Comparison of ENCODE assay signal across 36 mouse cellular contexts in the genomic region with DNA sequence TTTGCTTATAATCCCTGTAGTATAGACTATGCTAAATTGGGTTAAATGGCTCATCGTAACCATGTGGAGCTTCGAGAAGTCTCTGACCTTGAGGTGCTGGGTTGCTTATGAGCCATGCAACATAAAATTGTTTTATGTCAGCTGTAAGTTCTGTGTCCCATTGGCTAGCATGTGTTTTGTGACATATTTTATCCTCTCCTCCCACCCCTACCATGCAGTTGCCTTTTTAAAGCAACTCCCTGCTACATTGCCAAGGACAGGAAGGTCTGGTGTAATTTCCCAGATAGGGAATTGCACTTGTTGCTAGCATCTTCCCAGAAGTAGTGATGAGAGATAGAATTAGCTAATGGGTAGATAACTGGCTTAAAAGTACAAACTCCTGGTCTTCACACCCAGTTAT. TPM values are rescaled to one million over a fixed set of nuclear protein-coding genes. Genes with fewer than 3 reads are reported as not detected.
"Had no signal": no experiment of that assay in that cellular context is flagged by ENCODE, and none has a peak within 500 bp of the region (broad histone marks: within the 10 kb centered on the region; RNA-seq: fewer than 3 reads in every experiment).

No protein-coding gene starts in this region.

- H3K36me3 ChIP-seq: heart, embryonic 15.5 days; hindbrain, embryonic 13.5 days; hindbrain, embryonic 15.5 days had no signal

- H3K4me2 ChIP-seq: heart, embryonic 11.5 days; heart, embryonic 12.5 days; heart, embryonic 13.5 days; heart, embryonic 15.5 days; hindbrain, embryonic 12.5 days; hindbrain, embryonic 13.5 days; hindbrain, embryonic 14.5 days; hindbrain, embryonic 15.5 days; intestine, embryonic 15.5 days; kidney, embryonic 15.5 days had no signal

- ATAC-seq: hindbrain, embryonic 16.5 days; hindbrain, postnatal 0 days; inflammation-experienced regulatory T-cells, adult 6 months; intestine, embryonic 15.5 days; intestine, embryonic 16.5 days; intestine, postnatal 0 days had no signal

- H3K27me3 ChIP-seq: heart, embryonic 12.5 days; heart, embryonic 13.5 days; heart, embryonic 15.5 days; hindbrain, embryonic 12.5 days; hindbrain, embryonic 13.5 days; hindbrain, embryonic 15.5 days; intestine, embryonic 15.5 days; kidney, embryonic 15.5 days had no signal

- H3K9me3 ChIP-seq: heart, embryonic 10.5 days; heart, embryonic 12.5 days; heart, embryonic 13.5 days; heart, embryonic 15.5 days; hindbrain, embryonic 10.5 days; hindbrain, embryonic 12.5 days; hindbrain, embryonic 13.5 days; hindbrain, embryonic 15.5 days; intestine, embryonic 15.5 days; kidney, embryonic 15.5 days had no signal

- H3K27ac ChIP-seq: heart, embryonic 10.5 days; heart, embryonic 13.5 days; heart, embryonic 15.5 days; hindbrain, embryonic 10.5 days; hindbrain, embryonic 12.5 days; hindbrain, embryonic 13.5 days; hindbrain, embryonic 14.5 days; hindbrain, embryonic 15.5 days; hindbrain, postnatal 0 days; intestine, embryonic 15.5 days; kidney, embryonic 15.5 days; kidney, postnatal 0 days had no signal

- H3K9ac ChIP-seq: heart, embryonic 12.5 days; heart, embryonic 13.5 days; heart, embryonic 15.5 days; hindbrain, embryonic 12.5 days; hindbrain, embryonic 13.5 days; hindbrain, embryonic 14.5 days; hindbrain, embryonic 15.5 days; intestine, embryonic 15.5 days; kidney, embryonic 15.5 days had no signal

- DNase-seq: heart, postnatal 10 days; heart, postnatal 14 days; heart, postnatal 36 days; heart, postnatal 4 days; kidney, adult 11 months; kidney, adult 18-20 months; kidney, adult 2 months; kidney, adult 8-10 months; kidney, adult 9 months; kidney, postnatal 10 days; kidney, postnatal 14 days; kidney, postnatal 25 days; kidney, postnatal 36 days; kidney, postnatal 4 days; layer of hippocampus, adult 9-11 months; layer of hippocampus, postnatal 36 days had no signal

- H3K4me3 ChIP-seq: heart, embryonic 10.5 days; heart, embryonic 12.5 days; heart, embryonic 13.5 days; heart, embryonic 15.5 days; hindbrain, embryonic 10.5 days; hindbrain, embryonic 12.5 days; hindbrain, embryonic 13.5 days; hindbrain, embryonic 15.5 days; intestine, embryonic 15.5 days; kidney, embryonic 15.5 days; left cerebral cortex, adult 2 months had no signal

- H3K4me1 ChIP-seq: intestine, embryonic 15.5 days; kidney, embryonic 15.5 days had no signal

RNA-seq across cellular contexts. Expression of a gene that starts 31.7 kb away (rescaled TPM):
- total RNA-seq: hematopoietic stem cell, adult 5-6 weeks had no signal
